Mouse (Mus musculus): Measurements from ENCODE around the gene Ak5. TPM values are rescaled to one million over a fixed set of nuclear protein-coding genes. Genes with fewer than 3 reads are reported as not detected.
A peak's percentile ranks its signal among the peaks of the same experiment; 100 is the strongest.

Gene Ak5
- polyA plus RNA-seq, 1 experiment from 2014 or later, result 2.4 TPM

- Histone ChIP-seq H3K9me3 (no peaks in the 10 kb centered on the region), H3K27me3 (replicated peaks) (no peaks in the 10 kb centered on the region), H3K36me3 (no peaks in the 10 kb centered on the region), H3K4me1 (no peaks in the 10 kb centered on the region), H3K4me3 (no peak overlapping the region), H3K4me2 (replicated peaks) (no peak overlapping the region), H3K9ac (no peak overlapping the region), H3K27ac (no peak overlapping the region)
- 75% methylated on average over 9 of the region's 9 CpGs for WGBS
- no peak for ATAC-seq (ENCODE audit: low FRiP score, low read depth)
Observed at GRCm38 (mm10) chr3:152689105-152689504, 20.9 kb upstream of the Ak5 start.

DNA sequence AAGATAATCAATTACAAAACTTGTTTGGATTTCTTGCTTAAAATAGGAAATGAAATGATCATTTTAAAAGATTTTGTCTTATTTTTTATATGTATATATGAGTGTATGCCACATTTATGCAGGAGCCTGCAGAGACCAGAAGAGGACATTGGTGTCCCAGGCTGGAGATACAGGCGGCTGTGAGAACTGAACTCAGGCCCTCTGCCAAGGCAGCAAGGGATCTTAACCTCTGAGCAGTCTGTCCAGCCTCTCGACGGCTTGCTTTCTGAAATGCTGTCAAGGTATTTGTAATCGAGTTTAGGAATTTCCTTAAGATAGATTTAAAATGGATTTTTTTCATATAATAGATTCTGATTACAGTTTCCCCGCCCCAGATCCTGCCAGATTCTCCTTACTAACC is 20.4 kb upstream of the Ak5 start:
- WGBS, result 88% methylated on average over 5 of the region's 5 CpGs
- Histone ChIP-seq H3K27me3 (replicated peaks) (no peaks in the 10 kb centered on the region), H3K27ac (no peak overlapping the region), H3K36me3 (no peaks in the 10 kb centered on the region), H3K9me3 (no peaks in the 10 kb centered on the region), H3K4me3 (no peak overlapping the region), H3K4me2 (replicated peaks) (no peak overlapping the region), H3K9ac (no peak overlapping the region), H3K4me1 (no peaks in the 10 kb centered on the region)
- no peak for ATAC-seq (ENCODE audit: low FRiP score, low read depth)

GRCm38 (mm10) chr3:152674663-152675062 is 6.5 kb upstream of the Ak5 start:
- H3K4me3 ChIP-seq, result no peak overlapping the region
- H3K9me3 ChIP-seq, result no peaks in the 10 kb centered on the region
- H3K4me2 ChIP-seq (replicated peaks), result no peak overlapping the region
- no peaks in the 10 kb centered on the region for H3K27me3 ChIP-seq (replicated peaks)
- no peaks in the 10 kb centered on the region for H3K36me3 ChIP-seq
- H3K27ac ChIP-seq, result no peak overlapping the region
- WGBS, result 81% methylated on average over 6 of the region's 6 CpGs
- ATAC-seq (ENCODE audit: low FRiP score, low read depth), result no peak
- H3K9ac ChIP-seq, result no peak overlapping the region
- H3K4me1 ChIP-seq, result no peaks in the 10 kb centered on the region

DNA sequence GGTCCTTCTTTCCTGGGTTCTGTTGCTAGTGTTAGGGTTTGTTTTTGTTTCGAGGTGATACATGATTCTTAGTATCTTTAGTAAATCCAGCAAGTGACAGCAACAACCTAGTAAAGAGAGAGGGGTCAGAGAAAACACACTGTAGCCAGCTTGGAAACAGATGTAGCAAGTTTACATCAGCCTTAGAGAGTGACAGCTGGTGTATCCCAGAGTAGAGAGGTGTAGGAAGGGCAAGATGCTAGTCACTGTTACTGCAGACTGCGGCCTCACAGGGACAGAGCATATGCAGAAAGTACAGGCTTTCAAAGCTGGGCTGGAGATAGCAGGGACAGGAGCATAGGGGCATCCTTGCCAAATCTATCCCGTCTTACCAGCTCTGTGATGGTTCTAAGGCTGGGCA is 1.6 kb upstream of the Ak5 start:
- WGBS, result 88% methylated on average over 3 of the region's 3 CpGs
- H3K4me3 ChIP-seq, result no peak overlapping the region
- no peak overlapping the region for H3K27ac ChIP-seq
- no peak overlapping the region for H3K4me2 ChIP-seq (replicated peaks)
- peaks cover 33% of the 10 kb centered on the region for H3K27me3 ChIP-seq (replicated peaks)
- H3K4me1 ChIP-seq, result peaks cover 9% of the 10 kb centered on the region
- no peaks in the 10 kb centered on the region for H3K36me3 ChIP-seq
- no peak for ATAC-seq (ENCODE audit: low FRiP score, low read depth)
- no peak overlapping the region for H3K9ac ChIP-seq
- H3K9me3 ChIP-seq, result no peaks in the 10 kb centered on the region

DNA sequence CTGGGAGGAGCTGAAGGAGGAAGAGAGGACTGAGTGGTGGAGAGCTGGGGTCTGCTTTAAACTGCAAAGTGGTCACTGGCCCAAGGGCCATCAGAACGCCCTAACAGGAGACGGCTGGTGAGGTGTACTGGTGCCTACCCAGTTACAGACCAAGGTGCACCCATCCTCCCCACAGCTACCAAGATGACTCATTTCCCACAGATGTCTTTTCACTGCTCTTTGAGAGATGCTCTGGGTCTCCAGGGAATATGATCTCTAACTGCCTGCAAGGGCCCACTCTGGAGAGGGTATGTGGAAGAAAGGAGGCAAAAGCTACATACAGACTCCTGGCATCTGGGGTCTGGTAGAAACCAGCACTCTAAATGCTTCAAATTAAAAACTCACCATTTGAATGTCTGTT is 633 bp upstream of the Ak5 start:
- Histone ChIP-seq H3K9ac (no peak overlapping the region), H3K36me3 (no peaks in the 10 kb centered on the region), H3K27ac (no peak overlapping the region), H3K27me3 (replicated peaks) (peaks cover 33% of the 10 kb centered on the region), H3K4me1 (peaks cover 9% of the 10 kb centered on the region), H3K9me3 (no peaks in the 10 kb centered on the region), H3K4me3 (no peak overlapping the region), H3K4me2 (replicated peaks) (no peak overlapping the region)
- no peak for ATAC-seq (ENCODE audit: low FRiP score, low read depth)
- WGBS, result 82% methylated on average over 2 of the region's 2 CpGs

GRCm38 (mm10) chr3:152667356-152668211 is 576 bp downstream of the Ak5 start:
- ATAC-seq (ENCODE audit: low FRiP score, low read depth), result peak; percentile 84
- Histone ChIP-seq H3K4me2 (replicated peaks) (peak overlapping the region; percentile 99), H3K9ac (peak overlapping the region; percentile 60), H3K4me3 (peak overlapping the region; percentile 58), H3K36me3 (no peaks in the 10 kb centered on the region), H3K27me3 (replicated peaks) (peaks cover 33% of the 10 kb centered on the region), H3K9me3 (no peaks in the 10 kb centered on the region), H3K4me1 (peaks cover 9% of the 10 kb centered on the region), H3K27ac (no peak overlapping the region)
- under 1% methylated on average over 75 of the region's 82 CpGs for WGBS

- WGBS, result 1% methylated on average over 16 of the region's 16 CpGs
- peak; percentile 8; the same call in 1 of the 2 replicates for ATAC-seq (ENCODE audit: low FRiP score, low read depth)
- Histone ChIP-seq H3K4me3 (peak overlapping the region; percentile 58), H3K9ac (peak overlapping the region; percentile 60; the same call in 1 of the 2 replicates), H3K4me1 (peaks cover 9% of the 10 kb centered on the region), H3K9me3 (no peaks in the 10 kb centered on the region), H3K4me2 (replicated peaks) (peak overlapping the region; percentile 99), H3K27ac (no peak overlapping the region), H3K27me3 (replicated peaks) (peaks cover 33% of the 10 kb centered on the region), H3K36me3 (no peaks in the 10 kb centered on the region)
Observed at GRCm38 (mm10) chr3:152666991-152667355, 1.2 kb downstream of the Ak5 start.

DNA sequence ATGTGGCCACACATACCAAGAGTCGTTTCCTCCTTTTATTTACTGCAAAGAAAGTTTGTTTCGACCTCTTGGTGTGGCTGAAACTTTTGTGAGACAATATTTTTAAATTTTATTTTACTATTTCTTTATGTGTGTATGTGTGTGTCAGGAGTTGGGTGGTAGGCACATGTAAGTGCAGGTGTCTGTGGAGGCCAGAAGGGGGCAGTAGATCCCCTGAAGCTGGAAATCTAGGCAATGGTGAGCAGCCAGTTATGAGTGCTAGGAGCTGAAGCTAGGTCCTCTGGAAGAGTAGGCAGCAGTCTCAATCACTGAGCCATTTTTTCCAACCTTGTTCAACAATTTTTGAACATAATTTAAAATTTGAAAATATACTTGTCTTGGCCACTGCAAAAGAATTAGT is 9.6 kb downstream of the Ak5 start:
- Histone ChIP-seq H3K27ac (no peak overlapping the region), H3K9ac (no peak overlapping the region), H3K9me3 (no peaks in the 10 kb centered on the region), H3K4me2 (replicated peaks) (no peak overlapping the region), H3K27me3 (replicated peaks) (no peaks in the 10 kb centered on the region), H3K36me3 (no peaks in the 10 kb centered on the region), H3K4me3 (no peak overlapping the region), H3K4me1 (no peaks in the 10 kb centered on the region)
- ATAC-seq (ENCODE audit: low FRiP score, low read depth), result no peak
- 90% methylated on average over 2 of the region's 2 CpGs for WGBS

GRCm38 (mm10) chr3:152651991-152652390 is 16.2 kb downstream of the Ak5 start:
- no peak overlapping the region for H3K4me2 ChIP-seq (replicated peaks)
- no peak overlapping the region for H3K27ac ChIP-seq
- no peaks in the 10 kb centered on the region for H3K36me3 ChIP-seq
- 83% methylated on average over 2 of the region's 2 CpGs for WGBS
- H3K4me1 ChIP-seq, result no peaks in the 10 kb centered on the region
- no peaks in the 10 kb centered on the region for H3K27me3 ChIP-seq (replicated peaks)
- no peak overlapping the region for H3K9ac ChIP-seq
- ATAC-seq (ENCODE audit: low FRiP score, low read depth), result no peak
- no peak overlapping the region for H3K4me3 ChIP-seq
- H3K9me3 ChIP-seq, result no peaks in the 10 kb centered on the region

- Histone ChIP-seq H3K4me2 (replicated peaks) (no peak overlapping the region), H3K4me1 (no peaks in the 10 kb centered on the region), H3K9ac (no peak overlapping the region), H3K27me3 (replicated peaks) (no peaks in the 10 kb centered on the region), H3K9me3 (no peaks in the 10 kb centered on the region), H3K4me3 (no peak overlapping the region), H3K36me3 (no peaks in the 10 kb centered on the region), H3K27ac (no peak overlapping the region)
- ATAC-seq (ENCODE audit: low FRiP score, low read depth), result no peak
- WGBS, result 87% methylated on average over 5 of the region's 5 CpGs
Observed at GRCm38 (mm10) chr3:152644610-152645009, 23.6 kb downstream of the Ak5 start.

DNA sequence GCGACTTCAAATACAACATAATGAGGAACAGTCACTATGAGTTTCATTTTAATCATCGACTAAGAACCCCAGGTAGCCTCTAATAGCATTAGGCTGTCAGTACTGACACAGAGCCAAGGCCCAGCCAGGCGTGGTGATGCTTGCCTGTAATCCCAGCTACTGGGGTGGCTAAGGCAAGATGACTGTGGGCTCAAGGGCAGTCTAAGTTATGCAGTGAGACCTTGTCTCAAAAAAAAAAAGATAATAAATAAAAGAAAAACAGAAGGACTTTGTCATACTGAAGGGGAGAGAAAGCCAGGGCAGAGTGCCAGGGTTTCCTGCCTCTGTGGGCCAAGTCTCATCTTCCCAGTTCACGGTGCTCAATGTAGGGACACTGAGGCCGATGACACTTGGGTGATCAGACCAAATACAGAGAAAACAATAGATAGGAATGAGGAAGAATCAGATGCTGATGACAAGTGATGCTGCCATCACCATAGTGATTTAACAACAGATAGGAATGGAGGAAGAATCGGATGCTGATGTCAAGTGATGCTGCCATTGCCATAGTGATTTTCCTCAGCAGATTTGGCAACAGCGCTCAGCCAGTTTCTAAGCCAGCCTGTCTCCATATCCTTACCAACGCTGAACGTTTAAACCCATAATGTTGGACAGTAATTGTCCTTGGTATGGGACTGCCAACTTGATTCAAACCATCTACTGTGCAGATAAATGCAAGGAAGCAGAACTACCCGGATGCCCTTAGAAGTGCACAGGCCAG is 42.9 kb downstream of the Ak5 start:
- no peak overlapping the region for H3K4me3 ChIP-seq
- no peak overlapping the region for H3K27ac ChIP-seq
- no peak for ATAC-seq (ENCODE audit: low FRiP score, low read depth)
- WGBS, result 85% methylated on average over 10 of the region's 10 CpGs
- 0 out of 2 replicates have a peak, but pooled peaks cover 6% of the 10 kb centered on the region for H3K4me1 ChIP-seq
- no peaks in the 10 kb centered on the region for H3K27me3 ChIP-seq (replicated peaks)
- H3K4me2 ChIP-seq (replicated peaks), result no peak overlapping the region
- no peaks in the 10 kb centered on the region for H3K36me3 ChIP-seq
- H3K9ac ChIP-seq, result no peak overlapping the region
- H3K9me3 ChIP-seq, result no peaks in the 10 kb centered on the region

DNA sequence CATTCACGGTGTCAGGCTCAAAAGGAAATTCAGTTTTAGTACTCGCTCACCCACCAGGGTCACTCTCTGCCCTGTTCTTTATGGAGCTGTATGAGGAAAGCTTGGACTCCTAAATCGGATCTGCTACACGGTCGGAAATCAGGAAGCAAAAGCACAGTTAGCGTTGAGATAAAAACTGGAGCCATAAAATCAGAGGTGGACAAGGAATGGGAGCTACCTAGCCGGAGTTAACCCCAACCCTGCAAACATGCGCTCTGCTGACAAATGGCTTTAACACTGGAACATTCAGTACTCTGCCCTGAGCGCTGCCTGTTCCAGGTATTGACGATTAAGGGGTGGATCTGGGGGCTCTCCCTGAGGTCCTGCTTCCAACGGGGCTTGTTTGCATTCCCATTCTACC is 47.6 kb downstream of the Ak5 start:
- Histone ChIP-seq H3K27me3 (replicated peaks) (no peaks in the 10 kb centered on the region), H3K36me3 (no peaks in the 10 kb centered on the region), H3K9ac (no peak overlapping the region), H3K4me3 (no peak overlapping the region), H3K4me2 (replicated peaks) (peak overlapping the region; percentile 20; the same call in 1 of the 2 replicates), H3K9me3 (no peaks in the 10 kb centered on the region), H3K4me1 (0 out of 2 replicates have a peak, but pooled peaks cover 6% of the 10 kb centered on the region), H3K27ac (no peak overlapping the region)
- no peak for ATAC-seq (ENCODE audit: low FRiP score, low read depth)
- WGBS, result 31% methylated on average over 11 of the region's 11 CpGs
